12 mouse cellular contexts compared by ENCODE assay signal in the genomic region with DNA sequence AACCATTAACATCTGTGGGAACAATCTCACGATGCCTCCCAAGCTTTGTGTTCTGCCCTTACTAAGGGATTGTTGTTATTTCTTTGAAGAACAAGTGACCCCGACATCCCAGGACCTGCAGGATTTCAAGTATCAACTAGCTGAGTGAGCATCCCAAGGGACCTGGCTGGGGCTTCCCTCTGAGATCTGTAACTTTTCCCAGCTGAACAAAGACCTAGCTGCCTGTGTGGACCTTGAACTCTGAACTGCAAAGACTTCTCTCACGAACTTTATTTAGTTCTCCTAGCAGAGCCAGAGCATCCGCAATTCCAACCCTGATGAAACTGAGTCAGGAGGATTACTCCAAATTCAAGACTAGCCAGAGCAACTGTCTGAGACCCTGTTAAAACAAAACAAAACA. TPM values are rescaled to one million over a fixed set of nuclear protein-coding genes. Genes with fewer than 3 reads are reported as not detected.
DNase-seq lines count a peak whose midpoint lies in the region; ATAC-seq and TF ChIP-seq lines count a peak whose summit lies in the region.
"Had no signal": no experiment of that assay in that cellular context is flagged by ENCODE, and none has a peak within 500 bp of the region (broad histone marks: within the 10 kb centered on the region; RNA-seq: fewer than 3 reads in every experiment).

No protein-coding gene starts in this region.

- peak overlapping the region; percentile 100 for H3K4me3 ChIP-seq in gastrocnemius, adult 2 months
- H3K4me3 ChIP-seq in midbrain, embryonic 10.5 days = peak overlapping the region; percentile 86; the same call in 1 of the 2 replicates
- H3K4me3 ChIP-seq in midbrain, embryonic 15.5 days = no peak overlapping the region
- no peak overlapping the region for H3K4me3 ChIP-seq in stomach, embryonic 16.5 days (replicated peaks; ENCODE audit: low read length)

- no peak overlapping the region for H3K9ac ChIP-seq in midbrain, embryonic 15.5 days
- H3K9ac ChIP-seq in stomach, embryonic 16.5 days (ENCODE audit: low read length) = no peak overlapping the region

- 44% methylated on average over 4 of the region's 4 CpGs for WGBS in midbrain, embryonic 10.5 days
- 44% methylated on average over 4 of the region's 4 CpGs for WGBS in midbrain, embryonic 15.5 days
- 63% methylated on average over 4 of the region's 4 CpGs for WGBS in stomach, embryonic 16.5 days

- no peak for DNase-seq in gastrocnemius, adult 2 months
- no peak for DNase-seq in gastrocnemius, postnatal 25 days
- DNase-seq in midbrain, embryonic 10.5 days (ENCODE audit: low spot score) = peak; percentile 23
- peak; percentile 56 to 70 for DNase-seq in kidney, postnatal 36 days
- no peak for DNase-seq in cerebellum, postnatal 25 days
- no peak for DNase-seq in gastrocnemius, postnatal 14 days
- DNase-seq: heart, postnatal 36 days; right cerebral cortex, postnatal 4 days; thymus, adult 18-20 months had no signal

- H3K9me3 ChIP-seq in midbrain, embryonic 10.5 days (replicated peaks) = no peaks in the 10 kb centered on the region
- no peaks in the 10 kb centered on the region for H3K9me3 ChIP-seq in midbrain, embryonic 15.5 days
- no peaks in the 10 kb centered on the region for H3K9me3 ChIP-seq in stomach, embryonic 16.5 days (replicated peaks; ENCODE audit: control insufficient read depth, low read length)

- no peak overlapping the region for H3K4me2 ChIP-seq in midbrain, embryonic 15.5 days
- H3K4me2 ChIP-seq in stomach, embryonic 16.5 days (ENCODE audit: low read depth, low read length) = peak overlapping the region; percentile 70; the same call in 1 of the 2 replicates

- H3K27me3 ChIP-seq in midbrain, embryonic 10.5 days (ENCODE audit: low read depth, poor library complexity, severe bottlenecking) = no peaks in the 10 kb centered on the region
- H3K27me3 ChIP-seq in midbrain, embryonic 15.5 days (replicated peaks) = no peaks in the 10 kb centered on the region
- no peaks in the 10 kb centered on the region for H3K27me3 ChIP-seq in stomach, embryonic 16.5 days (ENCODE audit: control insufficient read depth, insufficient read depth, low read length)
- H3K27me3 ChIP-seq: Patski had no signal

- no peak for TF ChIP-seq CTCF in gastrocnemius, adult 2 months (IDR thresholded peaks at IDR 0.05)

- intact Hi-C loops in gastrocnemius, adult 2 months (cut with DNase I) = loop anchor here (5.0 kb wide), 1 partner anchor 53 kb away; a partner anchor contains a TSS
- intact Hi-C loops in gastrocnemius, postnatal 14 days (cut with DNase I; ENCODE audit: low total_unique reads) = loop anchor here (10.0 kb wide), 1 partner anchor 51 kb away; a partner anchor contains a TSS

- H3K36me3 ChIP-seq in midbrain, embryonic 10.5 days = peaks cover 6% of the 10 kb centered on the region
- H3K36me3 ChIP-seq in midbrain, embryonic 15.5 days (replicated peaks) = no peaks in the 10 kb centered on the region
- no peaks in the 10 kb centered on the region for H3K36me3 ChIP-seq in stomach, embryonic 16.5 days (ENCODE audit: control insufficient read depth, insufficient read depth, low read length)

- ATAC-seq in midbrain, embryonic 15.5 days (replicated peaks) = no peak
- ATAC-seq in stomach, embryonic 16.5 days (ENCODE audit: insufficient read depth, low FRiP score) = no peak
- ATAC-seq: Patski had no signal

- peak overlapping the region; percentile 98 for H3K27ac ChIP-seq in gastrocnemius, adult 2 months
- peak overlapping the region; percentile 98 for H3K27ac ChIP-seq in midbrain, embryonic 10.5 days (replicated peaks)
- no peak overlapping the region for H3K27ac ChIP-seq in midbrain, embryonic 15.5 days
- no peak overlapping the region for H3K27ac ChIP-seq in stomach, embryonic 16.5 days (ENCODE audit: low read length)

- peaks cover 58% of the 10 kb centered on the region for H3K4me1 ChIP-seq in midbrain, embryonic 10.5 days
- peaks cover 23% of the 10 kb centered on the region for H3K4me1 ChIP-seq in midbrain, embryonic 15.5 days
- H3K4me1 ChIP-seq in stomach, embryonic 16.5 days (ENCODE audit: control insufficient read depth, insufficient read depth, low read length) = peaks cover 18% of the 10 kb centered on the region

RNA-seq across cellular contexts. Expression of a gene that starts 2.4 kb away (rescaled TPM):
- total RNA-seq in gastrocnemius, adult 2 months (2021) = 10 to 100 TPM; 38.1 to 54.4 TPM
- 10 to 100 TPM; 53.8 to 55.3 TPM for total RNA-seq in gastrocnemius, postnatal 25 days (2021)
- polyA plus RNA-seq in midbrain, embryonic 10.5 days (2016; fragmentation: Nextera tagmentation; extraction: Ambion mirVana) = 90.1 and 102 TPM in 2 replicates
- polyA plus RNA-seq in midbrain, embryonic 15.5 days (2015; fragmentation: Nextera tagmentation; extraction: Ambion mirVana) = 65.8 and 71.8 TPM in 2 replicates
- 118 and 125 TPM in 2 replicates for polyA plus RNA-seq in stomach, embryonic 16.5 days (2015; fragmentation: Nextera tagmentation; extraction: Ambion mirVana)
- 10 to 100 TPM; 54.4 to 54.5 TPM for total RNA-seq in gastrocnemius, postnatal 14 days (2021)

RNA-seq across cellular contexts. Expression of a gene that starts 55.2 kb away (rescaled TPM):
- total RNA-seq in gastrocnemius, adult 2 months (2021) = 10 to 100 TPM; 44.8 to 55.5 TPM
- 10 to 100 TPM; 35.7 to 41.4 TPM for total RNA-seq in gastrocnemius, postnatal 25 days (2021)
- 33.8 and 43.2 TPM in 2 replicates for polyA plus RNA-seq in midbrain, embryonic 10.5 days (2016; fragmentation: Nextera tagmentation; extraction: Ambion mirVana)
- 49.4 and 50.8 TPM in 2 replicates for polyA plus RNA-seq in midbrain, embryonic 15.5 days (2015; fragmentation: Nextera tagmentation; extraction: Ambion mirVana)
- 34.8 and 38.4 TPM in 2 replicates for polyA plus RNA-seq in stomach, embryonic 16.5 days (2015; fragmentation: Nextera tagmentation; extraction: Ambion mirVana)
- total RNA-seq in gastrocnemius, postnatal 14 days (2021) = 10 to 100 TPM; 26.6 to 33.8 TPM

RNA-seq across cellular contexts. Expression of a gene that starts 55.8 kb away (rescaled TPM):
- 1 to 10 TPM; 6.5 to 7.7 TPM for total RNA-seq in gastrocnemius, adult 2 months (2021)
- total RNA-seq in gastrocnemius, postnatal 25 days (2021) = 1 to 10 TPM; 6.3 to 8.9 TPM
- 65.3 and 83.0 TPM in 2 replicates for polyA plus RNA-seq in midbrain, embryonic 10.5 days (2016; fragmentation: Nextera tagmentation; extraction: Ambion mirVana)
- 32.8 and 36.3 TPM in 2 replicates for polyA plus RNA-seq in midbrain, embryonic 15.5 days (2015; fragmentation: Nextera tagmentation; extraction: Ambion mirVana)
- 53.3 and 53.5 TPM in 2 replicates for polyA plus RNA-seq in stomach, embryonic 16.5 days (2015; fragmentation: Nextera tagmentation; extraction: Ambion mirVana)
- 10 to 100 TPM; 11.2 to 12.9 TPM for total RNA-seq in gastrocnemius, postnatal 14 days (2021)

Comparison
In these comparisons a context has a peak if more than half of its experiments do, and no peak if none do; other contexts are left out.
1. H3K27ac ChIP-seq: peak in gastrocnemius, adult 2 months (single experiment) and midbrain, embryonic 10.5 days (single experiment); none in midbrain, embryonic 15.5 days (single experiment) and stomach, embryonic 16.5 days (single experiment).
2. H3K4me3 ChIP-seq: peak in gastrocnemius, adult 2 months (single experiment) and midbrain, embryonic 10.5 days (single experiment); none in midbrain, embryonic 15.5 days (single experiment) and stomach, embryonic 16.5 days (single experiment).
3. DNase-seq: peak in midbrain, embryonic 10.5 days (single experiment) and kidney, postnatal 36 days (2 of 2); none in gastrocnemius, adult 2 months (single experiment), gastrocnemius, postnatal 25 days (single experiment), cerebellum, postnatal 25 days (0 of 2) and gastrocnemius, postnatal 14 days (single experiment).